Mouse (Mus musculus): ENCODE data around the gene Cnpy4. TPM values are rescaled to one million over a fixed set of nuclear protein-coding genes. Genes with fewer than 3 reads are reported as not detected.
"Not testable (repeated sequence)": the region's sequence is repeated elsewhere in the genome, so short reads cannot be mapped to it uniquely, and the experiment has no call there.

Gene Cnpy4
- polyA plus RNA-seq, 1 experiment from 2014 or later: 47.2 TPM

DNA sequence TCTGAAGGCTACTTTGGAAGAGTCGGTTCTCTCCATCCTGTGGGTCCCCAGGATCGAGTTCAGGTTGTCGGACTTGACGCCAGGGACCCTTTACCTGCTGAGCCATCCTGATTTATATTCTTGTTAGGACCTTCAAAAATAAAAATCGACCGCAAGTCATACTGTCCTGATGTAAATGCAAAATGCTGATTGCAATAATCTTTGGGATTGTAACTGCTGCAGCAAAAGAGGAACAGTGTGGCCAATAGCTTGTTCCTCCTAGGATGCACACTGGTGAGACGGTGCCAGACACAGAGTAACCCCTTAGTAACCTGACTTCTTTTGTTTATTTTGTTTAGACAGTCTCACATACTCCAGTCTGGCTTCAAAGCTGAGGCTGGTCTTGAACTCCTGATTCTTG lies 8.2 kb downstream of the Cnpy4 start:
- Histone ChIP-seq H3K36me3 (ENCODE audit: control insufficient read depth, insufficient read depth, low read length) (no peaks in the 10 kb centered on the region), H3K27me3 (ENCODE audit: control insufficient read depth, insufficient read depth, low read length) (no peaks in the 10 kb centered on the region), H3K9ac (ENCODE audit: low read length) (peak overlapping the region; percentile 89), H3K4me1 (ENCODE audit: control insufficient read depth, insufficient read depth, low read length) (peaks cover 6% of the 10 kb centered on the region; the same call in 1 of the 2 replicates), H3K27ac (ENCODE audit: low read length) (no peak overlapping the region), H3K4me2 (ENCODE audit: low read depth, low read length) (peak overlapping the region; percentile 98), H3K9me3 (replicated peaks; ENCODE audit: control insufficient read depth, low read length) (no peaks in the 10 kb centered on the region), H3K4me3 (replicated peaks; ENCODE audit: low read length) (peak overlapping the region; percentile 80)
- WGBS: 67% methylated on average over 7 of the region's 7 CpGs
- ATAC-seq (ENCODE audit: insufficient read depth, low FRiP score): no peak

DNA sequence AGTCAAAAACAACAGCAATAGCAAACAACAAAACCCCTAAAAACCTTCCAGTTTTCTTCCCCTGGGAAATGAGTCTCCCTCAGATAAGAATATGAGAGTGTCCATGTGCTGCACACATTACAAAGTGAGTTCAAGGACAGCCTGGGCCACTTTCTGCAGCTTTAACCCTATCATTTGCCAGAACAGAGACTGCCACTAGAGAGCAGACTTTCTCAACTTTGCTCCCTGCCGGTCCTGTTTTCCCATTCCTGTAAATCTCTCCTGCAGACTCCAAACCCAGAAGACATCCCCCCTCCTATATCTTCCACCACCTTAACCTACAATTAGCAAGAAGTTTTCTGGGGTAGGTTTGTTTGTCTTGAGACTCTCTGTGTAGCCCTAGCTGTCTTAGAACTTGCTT lies 12.3 kb downstream of the Cnpy4 start:
- H3K4me1 ChIP-seq (ENCODE audit: control insufficient read depth, insufficient read depth, low read length): peaks cover 6% of the 10 kb centered on the region; the same call in 1 of the 2 replicates
- no peak overlapping the region for H3K4me2 ChIP-seq (ENCODE audit: low read depth, low read length)
- no peaks in the 10 kb centered on the region for H3K9me3 ChIP-seq (replicated peaks; ENCODE audit: control insufficient read depth, low read length)
- no peak overlapping the region for H3K4me3 ChIP-seq (replicated peaks; ENCODE audit: low read length)
- 4% methylated on average over 1 of the region's 1 CpGs for WGBS
- no peak overlapping the region for H3K9ac ChIP-seq (ENCODE audit: low read length)
- H3K27ac ChIP-seq (ENCODE audit: low read length): no peak overlapping the region
- H3K27me3 ChIP-seq (ENCODE audit: control insufficient read depth, insufficient read depth, low read length): no peaks in the 10 kb centered on the region
- no peak for ATAC-seq (ENCODE audit: insufficient read depth, low FRiP score)
- no peaks in the 10 kb centered on the region for H3K36me3 ChIP-seq (ENCODE audit: control insufficient read depth, insufficient read depth, low read length)

DNA sequence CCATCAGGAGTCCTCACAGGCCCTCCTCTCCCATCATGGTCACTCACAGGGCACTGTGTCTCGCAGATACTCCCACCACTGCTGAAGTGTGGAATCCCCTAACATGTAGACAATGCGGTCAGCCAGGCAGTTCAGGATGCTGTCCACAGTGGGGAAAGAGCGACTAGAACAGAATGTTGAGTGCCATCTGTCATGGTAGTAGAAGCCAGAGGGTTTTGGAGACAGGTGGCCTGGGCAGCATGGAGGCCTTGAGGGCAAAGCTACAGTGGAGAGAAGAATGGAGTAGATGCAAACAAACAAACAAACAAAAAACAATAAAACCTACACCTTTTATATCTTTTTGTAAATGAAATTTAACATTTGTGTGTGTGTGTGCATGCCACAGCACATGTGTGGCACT lies 14.8 kb downstream of the Cnpy4 start:
- Histone ChIP-seq H3K9me3 (replicated peaks; ENCODE audit: control insufficient read depth, low read length) (no peaks in the 10 kb centered on the region; the same call in 1 of the 2 replicates), H3K9ac (ENCODE audit: low read length) (no peak overlapping the region), H3K36me3 (ENCODE audit: control insufficient read depth, insufficient read depth, low read length) (no peaks in the 10 kb centered on the region), H3K4me2 (ENCODE audit: low read depth, low read length) (no peak overlapping the region), H3K4me3 (replicated peaks; ENCODE audit: low read length) (no peak overlapping the region), H3K27me3 (ENCODE audit: control insufficient read depth, insufficient read depth, low read length) (no peaks in the 10 kb centered on the region), H3K4me1 (ENCODE audit: control insufficient read depth, insufficient read depth, low read length) (no peaks in the 10 kb centered on the region), H3K27ac (ENCODE audit: low read length) (no peak overlapping the region)
- ATAC-seq (ENCODE audit: insufficient read depth, low FRiP score): no peak
- 90% methylated on average over 3 of the region's 3 CpGs for WGBS

DNA sequence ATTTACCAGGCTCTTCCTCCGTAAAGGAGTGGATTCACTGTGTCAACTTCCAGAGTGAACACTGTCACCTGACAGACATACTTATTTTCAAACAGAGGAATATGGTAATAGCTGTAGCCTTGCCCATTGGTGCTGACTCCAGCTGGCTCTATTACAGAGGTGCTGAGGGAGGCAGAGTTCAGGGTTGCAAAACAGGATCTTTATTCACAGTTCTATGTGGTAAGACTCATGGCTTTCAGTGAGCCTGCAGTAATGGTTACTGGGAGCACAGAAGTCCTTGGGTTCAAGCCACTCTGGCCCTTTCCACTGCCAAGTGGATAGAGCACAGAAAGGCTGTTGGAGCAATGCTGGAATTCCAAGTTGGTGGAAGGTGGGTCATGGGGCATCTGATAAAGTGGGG lies 20.0 kb downstream of the Cnpy4 start:
- H3K9me3 ChIP-seq (replicated peaks; ENCODE audit: control insufficient read depth, low read length): no peaks in the 10 kb centered on the region; the same call in 1 of the 2 replicates
- H3K4me3 ChIP-seq (replicated peaks; ENCODE audit: low read length): no peak overlapping the region
- no peaks in the 10 kb centered on the region for H3K27me3 ChIP-seq (ENCODE audit: control insufficient read depth, insufficient read depth, low read length)
- no peaks in the 10 kb centered on the region for H3K36me3 ChIP-seq (ENCODE audit: control insufficient read depth, insufficient read depth, low read length)
- 67% methylated on average over 1 of the region's 1 CpGs for WGBS
- no peak for ATAC-seq (ENCODE audit: insufficient read depth, low FRiP score)
- no peak overlapping the region for H3K27ac ChIP-seq (ENCODE audit: low read length)
- no peaks in the 10 kb centered on the region for H3K4me1 ChIP-seq (ENCODE audit: control insufficient read depth, insufficient read depth, low read length)
- H3K9ac ChIP-seq (ENCODE audit: low read length): no peak overlapping the region
- no peak overlapping the region for H3K4me2 ChIP-seq (ENCODE audit: low read depth, low read length)

DNA sequence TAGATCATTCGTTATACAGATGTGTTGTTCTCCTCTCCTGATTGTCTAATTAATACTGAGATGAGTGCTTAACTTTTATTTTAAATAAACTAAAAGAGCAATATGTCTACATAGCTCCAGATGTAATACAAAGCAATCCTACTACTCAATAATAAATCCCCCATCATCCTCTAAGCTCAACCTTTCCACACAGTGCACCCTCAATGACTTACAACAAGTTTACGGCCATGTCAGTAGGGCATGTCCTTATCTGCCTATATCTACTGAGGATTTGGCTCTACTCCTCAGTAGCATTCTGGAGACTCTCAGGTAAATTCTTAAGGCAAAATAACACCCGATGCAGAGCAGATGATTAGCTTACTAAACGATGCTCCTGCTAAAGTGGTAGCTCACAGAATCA lies 20.6 kb downstream of the Cnpy4 start:
- Histone ChIP-seq H3K4me1 (ENCODE audit: control insufficient read depth, insufficient read depth, low read length) (no peaks in the 10 kb centered on the region), H3K27me3 (ENCODE audit: control insufficient read depth, insufficient read depth, low read length) (no peaks in the 10 kb centered on the region), H3K9me3 (replicated peaks; ENCODE audit: control insufficient read depth, low read length) (no peaks in the 10 kb centered on the region; the same call in 1 of the 2 replicates), H3K4me2 (ENCODE audit: low read depth, low read length) (no peak overlapping the region), H3K36me3 (ENCODE audit: control insufficient read depth, insufficient read depth, low read length) (no peaks in the 10 kb centered on the region), H3K9ac (ENCODE audit: low read length) (no peak overlapping the region), H3K4me3 (replicated peaks; ENCODE audit: low read length) (no peak overlapping the region), H3K27ac (ENCODE audit: low read length) (no peak overlapping the region)
- no peak for ATAC-seq (ENCODE audit: insufficient read depth, low FRiP score)
- 81% methylated on average over 4 of the region's 4 CpGs for WGBS

DNA sequence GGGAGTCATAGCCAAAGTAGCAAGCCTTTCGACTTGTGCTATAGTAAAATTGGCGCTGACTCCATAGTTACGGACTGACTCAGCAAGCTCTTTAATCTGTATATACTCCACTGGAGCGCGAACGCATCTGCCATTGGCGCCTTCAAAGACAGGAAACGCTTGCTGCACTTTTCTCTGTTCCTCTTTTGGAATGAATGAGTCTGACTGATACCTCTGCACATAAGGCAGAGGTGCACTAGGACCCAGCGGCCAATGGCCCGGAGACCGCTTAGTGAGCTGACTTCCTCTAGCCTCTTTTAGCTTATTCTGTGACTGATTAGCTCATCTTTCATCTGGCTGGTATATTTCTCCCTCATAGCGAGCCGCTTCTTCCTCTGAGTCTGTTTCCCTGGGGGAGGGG lies 29.3 kb downstream of the Cnpy4 start:
- 95% methylated on average over 13 of the region's 13 CpGs for WGBS
- not testable (repeated sequence) for H3K9me3 ChIP-seq (replicated peaks; ENCODE audit: control insufficient read depth, low read length); H3K27me3 ChIP-seq (ENCODE audit: control insufficient read depth, insufficient read depth, low read length)

DNA sequence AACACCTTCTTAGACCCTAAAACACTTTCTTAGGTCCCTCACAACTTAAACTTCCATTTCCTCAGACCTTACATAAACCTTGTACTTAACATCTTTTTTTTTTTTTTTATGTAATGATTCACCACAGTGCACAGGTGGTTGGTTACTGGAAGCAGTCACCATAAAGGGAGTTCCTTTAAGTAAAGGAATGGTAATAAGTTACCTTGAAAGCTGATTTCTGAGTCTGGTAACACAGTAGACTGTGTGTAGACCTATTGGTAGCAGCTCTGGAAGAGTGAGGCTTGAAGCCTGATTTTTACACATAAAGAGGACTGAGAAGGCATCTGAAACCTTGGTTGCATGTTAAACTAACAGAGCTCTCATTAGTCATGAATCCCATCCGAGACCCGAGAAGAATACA lies 32.6 kb downstream of the Cnpy4 start:
- Histone ChIP-seq H3K9me3 (replicated peaks; ENCODE audit: control insufficient read depth, low read length) (peaks cover 3% of the 10 kb centered on the region; the same call in 1 of the 2 replicates), H3K27ac (ENCODE audit: low read length) (no peak overlapping the region), H3K4me1 (ENCODE audit: control insufficient read depth, insufficient read depth, low read length) (no peaks in the 10 kb centered on the region), H3K9ac (ENCODE audit: low read length) (no peak overlapping the region), H3K36me3 (ENCODE audit: control insufficient read depth, insufficient read depth, low read length) (no peaks in the 10 kb centered on the region), H3K4me2 (ENCODE audit: low read depth, low read length) (no peak overlapping the region), H3K4me3 (replicated peaks; ENCODE audit: low read length) (no peak overlapping the region), H3K27me3 (ENCODE audit: control insufficient read depth, insufficient read depth, low read length) (no peaks in the 10 kb centered on the region)
- WGBS: 46% methylated on average over 2 of the region's 2 CpGs
- no peak for ATAC-seq (ENCODE audit: insufficient read depth, low FRiP score)

More for the DNA sequence above, 29.3 kb downstream of the Cnpy4 start:
- H3K4me3 ChIP-seq (replicated peaks; ENCODE audit: low read length); H3K4me1 ChIP-seq (ENCODE audit: control insufficient read depth, insufficient read depth, low read length); H3K27ac ChIP-seq (ENCODE audit: low read length); H3K4me2 ChIP-seq (ENCODE audit: low read depth, low read length); ATAC-seq (ENCODE audit: insufficient read depth, low FRiP score); H3K36me3 ChIP-seq (ENCODE audit: control insufficient read depth, insufficient read depth, low read length); H3K9ac ChIP-seq (ENCODE audit: low read length): not testable (repeated sequence)

DNA sequence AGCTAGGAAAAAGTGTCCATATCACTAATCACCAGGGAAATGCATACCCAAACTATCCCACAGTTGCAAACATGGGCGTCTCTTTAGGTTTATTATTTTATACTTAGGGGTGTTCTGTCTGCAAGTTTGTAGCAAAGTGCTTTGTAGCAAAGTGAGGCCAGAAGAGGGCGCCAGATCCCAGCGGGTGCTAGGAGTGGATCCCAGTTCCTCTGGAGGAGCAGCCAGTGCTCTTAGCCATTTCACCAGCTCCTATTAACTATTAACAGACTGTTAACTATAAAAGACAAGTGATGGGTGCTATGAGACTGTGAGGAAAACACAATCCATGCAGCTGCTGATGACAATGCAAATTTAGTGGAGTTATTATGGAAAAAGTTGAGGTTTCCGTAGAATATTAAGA lies 34.8 kb downstream of the Cnpy4 start:
- Histone ChIP-seq H3K9ac (ENCODE audit: low read length) (no peak overlapping the region), H3K4me1 (ENCODE audit: control insufficient read depth, insufficient read depth, low read length) (no peaks in the 10 kb centered on the region), H3K4me3 (replicated peaks; ENCODE audit: low read length) (no peak overlapping the region), H3K4me2 (ENCODE audit: low read depth, low read length) (no peak overlapping the region), H3K27ac (ENCODE audit: low read length) (no peak overlapping the region), H3K9me3 (replicated peaks; ENCODE audit: control insufficient read depth, low read length) (no peaks in the 10 kb centered on the region), H3K27me3 (ENCODE audit: control insufficient read depth, insufficient read depth, low read length) (no peaks in the 10 kb centered on the region), H3K36me3 (ENCODE audit: control insufficient read depth, insufficient read depth, low read length) (no peaks in the 10 kb centered on the region)
- ATAC-seq (ENCODE audit: insufficient read depth, low FRiP score): no peak
- 22% methylated on average over 4 of the region's 4 CpGs for WGBS

DNA sequence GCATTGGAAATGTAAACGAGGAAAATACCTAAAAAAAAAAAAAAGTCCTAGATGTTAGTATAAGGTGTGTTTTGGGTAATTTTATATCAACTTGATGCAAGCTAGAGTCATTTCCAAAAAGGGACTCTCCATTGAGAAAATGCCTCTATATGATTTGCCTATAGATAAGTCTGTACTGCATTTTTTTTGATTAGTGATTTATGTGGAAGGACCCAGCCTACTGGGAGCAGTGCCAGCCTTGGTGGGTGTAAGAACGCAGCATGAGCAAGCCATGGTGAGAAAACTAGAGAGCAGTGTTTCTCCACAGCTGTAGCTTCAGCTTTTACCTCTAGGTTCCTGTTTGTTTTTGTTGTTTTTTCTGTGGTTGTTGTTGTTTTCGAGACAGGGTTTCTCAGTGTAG lies 36.0 kb downstream of the Cnpy4 start:
- WGBS: 49% methylated on average over 3 of the region's 3 CpGs
- Histone ChIP-seq H3K27ac (ENCODE audit: low read length) (no peak overlapping the region), H3K9ac (ENCODE audit: low read length) (no peak overlapping the region), H3K4me2 (ENCODE audit: low read depth, low read length) (no peak overlapping the region), H3K4me3 (replicated peaks; ENCODE audit: low read length) (no peak overlapping the region), H3K9me3 (replicated peaks; ENCODE audit: control insufficient read depth, low read length) (no peaks in the 10 kb centered on the region), H3K36me3 (ENCODE audit: control insufficient read depth, insufficient read depth, low read length) (no peaks in the 10 kb centered on the region), H3K27me3 (ENCODE audit: control insufficient read depth, insufficient read depth, low read length) (no peaks in the 10 kb centered on the region), H3K4me1 (ENCODE audit: control insufficient read depth, insufficient read depth, low read length) (no peaks in the 10 kb centered on the region)
- no peak for ATAC-seq (ENCODE audit: insufficient read depth, low FRiP score)

DNA sequence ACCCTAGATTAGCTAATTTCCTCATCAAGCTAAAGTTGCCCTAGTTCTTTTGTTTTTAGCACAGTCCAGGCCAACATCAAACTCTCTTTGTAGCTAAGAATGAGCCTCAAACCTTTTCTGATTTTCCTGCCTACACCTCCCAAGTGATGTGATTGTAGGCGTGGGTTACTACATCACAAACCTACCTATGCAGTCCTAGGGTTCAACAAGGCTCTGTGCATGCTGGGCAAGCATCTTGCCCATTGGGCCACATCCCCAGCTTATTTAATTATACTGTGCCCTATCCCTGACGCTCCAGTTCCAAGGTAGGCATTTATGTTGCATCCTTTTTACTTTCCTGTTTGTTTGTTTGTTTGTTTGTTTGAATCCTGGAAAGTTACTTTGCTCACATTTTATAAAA lies 38.4 kb downstream of the Cnpy4 start, which contains the start of gene Nxpe5:
TSS of gene Nxpe5 (plus strand) at position 199 of the 400 bp plus-strand sequence.
- Histone ChIP-seq H3K9ac (ENCODE audit: low read length) (no peak within 1 kb of the TSS), H3K9me3 (replicated peaks; ENCODE audit: control insufficient read depth, low read length) (no peaks in the 10 kb centered on the region), H3K27ac (ENCODE audit: low read length) (no peak within 1 kb of the TSS), H3K4me2 (ENCODE audit: low read depth, low read length) (no peak within 1 kb of the TSS), H3K4me1 (ENCODE audit: control insufficient read depth, insufficient read depth, low read length) (no peaks in the 10 kb centered on the region), H3K27me3 (ENCODE audit: control insufficient read depth, insufficient read depth, low read length) (no peaks in the 10 kb centered on the region), H3K4me3 (replicated peaks; ENCODE audit: low read length) (no peak within 1 kb of the TSS), H3K36me3 (ENCODE audit: control insufficient read depth, insufficient read depth, low read length) (no peaks in the 10 kb centered on the region)
- ATAC-seq (ENCODE audit: insufficient read depth, low FRiP score): no peak
- 48% methylated on average over 2 of the region's 2 CpGs for WGBS
